Comparison of ENCODE assay signal across 12 mouse cellular contexts in genomic region chr17:93198213-93198612, GRCm38 (mm10). TPM values are rescaled to one million over a fixed set of nuclear protein-coding genes. Genes with fewer than 3 reads are reported as not detected.
DNase-seq lines count a peak whose midpoint lies in the region; ATAC-seq and TF ChIP-seq lines count a peak whose summit lies in the region.
"Had no signal": no experiment of that assay in that cellular context is flagged by ENCODE, and none has a peak within 500 bp of the region (broad histone marks: within the 10 kb centered on the region; RNA-seq: fewer than 3 reads in every experiment).

No protein-coding gene starts in this region.

- H3K4me1 ChIP-seq in kidney, adult 2 months (ENCODE audit: control insufficient read depth, insufficient read depth, low read length): no peaks in the 10 kb centered on the region
- peaks cover 9% of the 10 kb centered on the region; the same call in 1 of the 2 replicates for H3K4me1 ChIP-seq in heart, embryonic 11.5 days (ENCODE audit: control insufficient read depth, insufficient read depth, low read length)

- H3K9ac ChIP-seq in heart, embryonic 11.5 days (ENCODE audit: low read depth, low read length): no peak overlapping the region
- H3K9ac ChIP-seq: limb, embryonic 15.5 days had no signal

- 16% methylated on average over 4 of the region's 4 CpGs for WGBS in kidney, adult 2 months
- 10% methylated on average over 4 of the region's 4 CpGs for WGBS in heart, embryonic 11.5 days (ENCODE audit: insufficient replicate concordance)

- H3K4me2 ChIP-seq in heart, embryonic 11.5 days: no peak overlapping the region
- H3K4me2 ChIP-seq: limb, embryonic 15.5 days had no signal

- H3K4me3 ChIP-seq in kidney, adult 2 months (ENCODE audit: insufficient read depth, low read depth, low read length): no peak overlapping the region
- H3K4me3 ChIP-seq in heart, embryonic 11.5 days (ENCODE audit: low read depth, low read length): no peak overlapping the region
- H3K4me3 ChIP-seq: limb, embryonic 15.5 days had no signal

- H3K36me3 ChIP-seq in kidney, adult 2 months (ENCODE audit: control insufficient read depth, insufficient read depth, low read length): no peaks in the 10 kb centered on the region
- no peaks in the 10 kb centered on the region for H3K36me3 ChIP-seq in heart, embryonic 11.5 days (ENCODE audit: control insufficient read depth, insufficient read depth, low read length)
- H3K36me3 ChIP-seq: limb, embryonic 15.5 days had no signal

- ATAC-seq in heart, embryonic 11.5 days (replicated peaks; ENCODE audit: insufficient number of reproducible peaks, low FRiP score, low TSS enrichment): no peak
- ATAC-seq: intestine, embryonic 16.5 days had no signal

- H3K27ac ChIP-seq in kidney, adult 2 months (ENCODE audit: insufficient read depth, low read depth, low read length): no peak overlapping the region
- no peak overlapping the region for H3K27ac ChIP-seq in heart, embryonic 11.5 days (ENCODE audit: low read depth, low read length)
- H3K27ac ChIP-seq: limb, embryonic 15.5 days had no signal

- no peaks in the 10 kb centered on the region for H3K9me3 ChIP-seq in heart, embryonic 11.5 days (replicated peaks; ENCODE audit: control insufficient read depth, low read length)
- H3K9me3 ChIP-seq: limb, embryonic 15.5 days had no signal

- DNase-seq in testis, postnatal 10 days (ENCODE audit: low spot score): peak; percentile 46
- DNase-seq in testis, postnatal 14 days (ENCODE audit: low spot score): no peak
- peak; percentile 30 for DNase-seq in embryo, embryonic 9.5 days (ENCODE audit: extremely low spot score)
- DNase-seq in mesoderm, embryonic 11.5 days (ENCODE audit: low read depth, low spot score): peak; percentile 51
- no peak for DNase-seq in left cerebral cortex, adult 8-10 months (ENCODE audit: low spot score in 2 of 2)
- DNase-seq in kidney, adult 2 months: no peak
- DNase-seq: cerebellum, adult 18-20 months; layer of hippocampus, adult 9-11 months had no signal

- H3K27me3 ChIP-seq in kidney, adult 2 months (replicated peaks; ENCODE audit: control insufficient read depth, insufficient read depth, low read length): peaks cover 7% of the 10 kb centered on the region
- peaks cover 51% of the 10 kb centered on the region for H3K27me3 ChIP-seq in heart, embryonic 11.5 days (ENCODE audit: control insufficient read depth, insufficient read depth, low read length)

- TF ChIP-seq CTCF in kidney, adult 2 months (conservative IDR thresholded peaks at IDR 0.05; ENCODE audit: insufficient read depth, insufficient read length, low read depth, low read length): no peak

- TF ChIP-seq POLR2A in kidney, adult 2 months (IDR thresholded peaks at IDR 0.05; ENCODE audit: low read depth, low read length): no peak

RNA-seq across cellular contexts. Expression of gene Adcyap1, which starts 0.6 kb away (rescaled TPM):
- total RNA-seq in left cerebral cortex, adult 8-10 months (2022): 10 to 100 TPM; 16.3 to 30.3 (median 27.4) TPM
- polyA plus RNA-seq in kidney, adult 2 months (2012; rRNA removed): not detected in 2 replicates
- 0.10 TPM in 2 replicates for polyA plus RNA-seq in heart, embryonic 11.5 days (2014; fragmentation: Nextera tagmentation; extraction: Ambion mirVana)
- polyA plus RNA-seq: urinary bladder, adult 2 months had no signal

Comparison
In these comparisons a context has a peak if more than half of its experiments do, and no peak if none do; other contexts are left out.
1. DNase-seq: peak in testis, postnatal 10 days (single experiment), embryo, embryonic 9.5 days (single experiment) and mesoderm, embryonic 11.5 days (single experiment); none in testis, postnatal 14 days (single experiment), left cerebral cortex, adult 8-10 months (0 of 2) and kidney, adult 2 months (single experiment).